Mouse (Mus musculus): ENCODE results near the gene Olfr181. TPM values are rescaled to one million over a fixed set of nuclear protein-coding genes. Genes with fewer than 3 reads are reported as not detected.

Gene Olfr181
- polyA plus RNA-seq (2014; fragmentation: Nextera tagmentation; extraction: Ambion mirVana) = not detected in 2 replicates

GRCm38 (mm10) chr16:58928655-58929054 lies at the start of gene Olfr181:
Gene Olfr181, minus strand, starts transcription at chr16:58928755.
- no peak within 1 kb of the TSS for H3K9ac ChIP-seq (ENCODE audit: low read depth, low read length)
- no peak within 1 kb of the TSS for H3K27ac ChIP-seq (ENCODE audit: low read depth, low read length)
- no peak within 1 kb of the TSS for H3K4me2 ChIP-seq (replicated peaks; ENCODE audit: low read depth, low read length)
- no peaks in the 10 kb centered on the region for H3K27me3 ChIP-seq (ENCODE audit: control insufficient read depth, insufficient read depth, low read length)
- H3K9me3 ChIP-seq (ENCODE audit: control insufficient read depth, low read length) = no peaks in the 10 kb centered on the region
- no peak for ATAC-seq (ENCODE audit: low FRiP score, low TSS enrichment)
- no peaks in the 10 kb centered on the region for H3K36me3 ChIP-seq (ENCODE audit: control insufficient read depth, insufficient read depth, low read length)
- WGBS = 62% methylated on average over 1 of the region's 1 CpGs
- no peak within 1 kb of the TSS for H3K4me3 ChIP-seq (ENCODE audit: low read length)
- H3K4me1 ChIP-seq (ENCODE audit: control insufficient read depth, insufficient read depth, low read length) = no peaks in the 10 kb centered on the region

- no peaks in the 10 kb centered on the region for H3K36me3 ChIP-seq (ENCODE audit: control insufficient read depth, insufficient read depth, low read length)
- H3K4me3 ChIP-seq (ENCODE audit: low read length) = no peak within 1 kb of the TSS
- no peak within 1 kb of the TSS for H3K27ac ChIP-seq (ENCODE audit: low read depth, low read length)
- no peak for ATAC-seq (ENCODE audit: low FRiP score, low TSS enrichment)
- H3K27me3 ChIP-seq (ENCODE audit: control insufficient read depth, insufficient read depth, low read length) = no peaks in the 10 kb centered on the region
- 83% methylated on average over 4 of the region's 4 CpGs for WGBS
- H3K4me2 ChIP-seq (replicated peaks; ENCODE audit: low read depth, low read length) = no peak within 1 kb of the TSS
- H3K9me3 ChIP-seq (ENCODE audit: control insufficient read depth, low read length) = no peaks in the 10 kb centered on the region
- no peaks in the 10 kb centered on the region for H3K4me1 ChIP-seq (ENCODE audit: control insufficient read depth, insufficient read depth, low read length)
- no peak within 1 kb of the TSS for H3K9ac ChIP-seq (ENCODE audit: low read depth, low read length)
Observed at GRCm38 (mm10) chr16:58929292-58929691, 737 bp upstream of the Olfr181 start, which contains the start of gene Olfr180. Gene Olfr180, minus strand, starts transcription at chr16:58929392.

- ATAC-seq (ENCODE audit: low FRiP score, low TSS enrichment) = no peak
- Histone ChIP-seq H3K9me3 (ENCODE audit: control insufficient read depth, low read length) (no peaks in the 10 kb centered on the region), H3K36me3 (ENCODE audit: control insufficient read depth, insufficient read depth, low read length) (no peaks in the 10 kb centered on the region), H3K9ac (ENCODE audit: low read depth, low read length) (no peak within 1 kb of the TSS), H3K27me3 (ENCODE audit: control insufficient read depth, insufficient read depth, low read length) (no peaks in the 10 kb centered on the region), H3K4me2 (replicated peaks; ENCODE audit: low read depth, low read length) (no peak within 1 kb of the TSS), H3K4me1 (ENCODE audit: control insufficient read depth, insufficient read depth, low read length) (no peaks in the 10 kb centered on the region), H3K27ac (ENCODE audit: low read depth, low read length) (no peak within 1 kb of the TSS), H3K4me3 (ENCODE audit: low read length) (no peak within 1 kb of the TSS)
- 90% methylated on average over 3 of the region's 3 CpGs for WGBS
Observed at GRCm38 (mm10) chr16:58891963-58892362, 36.6 kb downstream of the Olfr181 start, which contains the start of gene Olfr178. Gene Olfr178, minus strand, starts transcription at chr16:58892063.

- H3K9me3 ChIP-seq (ENCODE audit: control insufficient read depth, low read length) = no peaks in the 10 kb centered on the region
- H3K4me1 ChIP-seq (ENCODE audit: control insufficient read depth, insufficient read depth, low read length) = no peaks in the 10 kb centered on the region
- H3K36me3 ChIP-seq (ENCODE audit: control insufficient read depth, insufficient read depth, low read length) = no peaks in the 10 kb centered on the region
- WGBS = 96% methylated on average over 2 of the region's 2 CpGs
- no peak for ATAC-seq (ENCODE audit: low FRiP score, low TSS enrichment)
- no peaks in the 10 kb centered on the region for H3K27me3 ChIP-seq (ENCODE audit: control insufficient read depth, insufficient read depth, low read length)
- no peak overlapping the region for H3K27ac ChIP-seq (ENCODE audit: low read depth, low read length)
- H3K4me3 ChIP-seq (ENCODE audit: low read length) = no peak overlapping the region
- no peak overlapping the region for H3K4me2 ChIP-seq (replicated peaks; ENCODE audit: low read depth, low read length)
- no peak overlapping the region for H3K9ac ChIP-seq (ENCODE audit: low read depth, low read length)
Observed at GRCm38 (mm10) chr16:58884416-58884815, 44.1 kb downstream of the Olfr181 start.

Other genes starting within 250 kb of the Olfr181 start
- 0.11 TPM in 1 of 2 replicates, not detected in the other for gene Gpr15, start 209.7 kb downstream of the Olfr181 start, polyA plus RNA-seq (2014; fragmentation: Nextera tagmentation; extraction: Ambion mirVana)
- gene Cldnd1, start 200.8 kb downstream of the Olfr181 start, polyA plus RNA-seq (2014; fragmentation: Nextera tagmentation; extraction: Ambion mirVana) = 106 and 125 TPM in 2 replicates
- gene Olfr172, start 165.6 kb downstream of the Olfr181 start, polyA plus RNA-seq (2014; fragmentation: Nextera tagmentation; extraction: Ambion mirVana) = not detected in 2 replicates
- not detected in 2 replicates for gene Olfr173, start 128.5 kb downstream of the Olfr181 start, polyA plus RNA-seq (2014; fragmentation: Nextera tagmentation; extraction: Ambion mirVana)
- gene Olfr175-ps1, start 102.0 kb downstream of the Olfr181 start, polyA plus RNA-seq (2014; fragmentation: Nextera tagmentation; extraction: Ambion mirVana) = not detected in 2 replicates
- not detected in 2 replicates for gene Olfr177, start 54.0 kb downstream of the Olfr181 start, polyA plus RNA-seq (2014; fragmentation: Nextera tagmentation; extraction: Ambion mirVana)
- not detected in 2 replicates for gene Olfr178, start 36.7 kb downstream of the Olfr181 start, polyA plus RNA-seq (2014; fragmentation: Nextera tagmentation; extraction: Ambion mirVana)
- gene Olfr180, start 637 bp upstream of the Olfr181 start, polyA plus RNA-seq (2014; fragmentation: Nextera tagmentation; extraction: Ambion mirVana) = not detected in 2 replicates
- gene Olfr183, start 66.6 kb upstream of the Olfr181 start, polyA plus RNA-seq (2014; fragmentation: Nextera tagmentation; extraction: Ambion mirVana) = not detected in 2 replicates
- not detected in 2 replicates for gene Olfr186, start 101.5 kb upstream of the Olfr181 start, polyA plus RNA-seq (2014; fragmentation: Nextera tagmentation; extraction: Ambion mirVana)
- not detected in 2 replicates for gene Olfr187, start 111.0 kb upstream of the Olfr181 start, polyA plus RNA-seq (2014; fragmentation: Nextera tagmentation; extraction: Ambion mirVana)
- not detected in 2 replicates for gene Olfr190, start 149.2 kb upstream of the Olfr181 start, polyA plus RNA-seq (2014; fragmentation: Nextera tagmentation; extraction: Ambion mirVana)
- not detected in 2 replicates for gene Olfr191, start 161.1 kb upstream of the Olfr181 start, polyA plus RNA-seq (2014; fragmentation: Nextera tagmentation; extraction: Ambion mirVana)
- not detected in 2 replicates for gene Olfr193, start 183.1 kb upstream of the Olfr181 start, polyA plus RNA-seq (2014; fragmentation: Nextera tagmentation; extraction: Ambion mirVana)
- gene Olfr194, start 192.3 kb upstream of the Olfr181 start, polyA plus RNA-seq (2014; fragmentation: Nextera tagmentation; extraction: Ambion mirVana) = not detected in 2 replicates
- gene Olfr195, start 218.3 kb upstream of the Olfr181 start, polyA plus RNA-seq (2014; fragmentation: Nextera tagmentation; extraction: Ambion mirVana) = not detected in 2 replicates
- gene Olfr196, start 241.7 kb upstream of the Olfr181 start, polyA plus RNA-seq (2014; fragmentation: Nextera tagmentation; extraction: Ambion mirVana) = not detected in 2 replicates

All from kidney, embryonic 14.5 days (tissue).